Mouse (Mus musculus) CH12.LX (cell line): ENCODE results near the gene Pde4b. TPM values are rescaled to one million over a fixed set of nuclear protein-coding genes. Genes with fewer than 3 reads are reported as not detected.
A peak's percentile ranks its signal among the peaks of the same experiment; 100 is the strongest.

Experiments
- DNase-seq: peaks from one replicate; pipeline ENCODE4 v3.0.0-alpha.2; 2013; ENCODE audit errors: extremely low read depth
- H3K27ac ChIP-seq: 2 replicates; pipeline ENCODE4 v1.5.1; 2012; ENCODE audit warnings: low read depth, mild to moderate bottlenecking, control low read depth, moderate library complexity; ENCODE audit not compliant: insufficient read depth
- H3K27me3 ChIP-seq: replicated peaks from 2 replicates; pipeline ENCODE3; 2012; ENCODE audit warnings: inconsistent platforms
- H3K36me3 ChIP-seq, 2 experiments: replicated peaks in 1 of 2; 2 replicates each; pipeline versions ENCODE3 to v1.6.1; 2012; ENCODE audit warnings: inconsistent platforms in 1 of 2, low read length in 1 of 2, mild to moderate bottlenecking in 1 of 2, mixed read lengths in 1 of 2, moderate library complexity in 1 of 2; ENCODE audit not compliant: control insufficient read depth in 1 of 2, insufficient read depth in 1 of 2
- H3K4me1 ChIP-seq, 2 experiments: 2 replicates each; pipeline ENCODE4 v1.6.1; 2012; ENCODE audit warnings: inconsistent platforms in 1 of 2, moderate library complexity in 1 of 2; ENCODE audit not compliant: insufficient read depth in 2 of 2, control insufficient read depth in 1 of 2
- H3K4me2 ChIP-seq: 2 replicates; pipeline ENCODE4 v1.6.1; 2012; ENCODE audit warnings: low read depth, mild to moderate bottlenecking, control low read depth; ENCODE audit not compliant: poor library complexity, insufficient read depth, severe bottlenecking
- H3K4me3 ChIP-seq, 3 experiments: fragments of 150-350 bp in 1 of 3; sonication (generic) in 1 of 3; replicated peaks in 1 of 3; 2 replicates each; pipeline versions ENCODE3 to v1.5.1; 2011 to 2012; ENCODE audit warnings: low read depth in 2 of 3, low read length in 2 of 3, mild to moderate bottlenecking in 2 of 3, moderate library complexity in 2 of 3, control low read depth in 1 of 3, improper control_type of control experiment in 1 of 3, inconsistent platforms in 1 of 3, mixed read lengths in 1 of 3; ENCODE audit not compliant: poor library complexity in 1 of 3
- H3K79me2 ChIP-seq: replicated peaks from 2 replicates; pipeline ENCODE4 v1.6.1; 2012; ENCODE audit warnings: mild to moderate bottlenecking, moderate library complexity; ENCODE audit not compliant: control insufficient read depth, poor library complexity, insufficient read depth, severe bottlenecking; ENCODE audit errors: extremely low read depth
- H3K9ac ChIP-seq: 2 replicates; pipeline ENCODE4 v1.6.1; 2012; ENCODE audit warnings: low read depth, mild to moderate bottlenecking, control low read depth, moderate library complexity; ENCODE audit not compliant: insufficient read depth
- H3K9me3 ChIP-seq: replicated peaks from 2 replicates; pipeline ENCODE3; 2012; ENCODE audit warnings: low read length, inconsistent platforms, mixed read lengths
- BHLHE40 ChIP-seq: IDR thresholded peaks from 2 replicates; pipeline ENCODE4 v1.6.1; 2011; ENCODE audit warnings: mild to moderate bottlenecking, low read depth, low read length, improper control_type of control experiment
- CHD1 ChIP-seq: IDR thresholded peaks from 2 replicates; pipeline ENCODE4 v1.6.1; 2012; ENCODE audit warnings: low read depth, low read length, improper control_type of control experiment, inconsistent platforms
- CHD2 ChIP-seq: IDR thresholded peaks from 2 replicates; pipeline ENCODE4 v1.6.1; 2011; ENCODE audit warnings: low read length, improper control_type of control experiment
- CTCF ChIP-seq, 2 experiments: IDR thresholded peaks in 1 of 2; conservative IDR thresholded peaks in 1 of 2; 2 replicates each; pipeline ENCODE4 v1.5.1; 2011 to 2012; ENCODE audit warnings: low read depth in 2 of 2, low read length in 2 of 2, improper control_type of control experiment in 1 of 2, inconsistent platforms in 1 of 2, mild to moderate bottlenecking in 1 of 2, moderate library complexity in 1 of 2
- EP300 ChIP-seq: IDR thresholded peaks from 2 replicates; pipeline ENCODE4 v1.6.1; 2011; ENCODE audit warnings: low read length, improper control_type of control experiment
- ETS1 ChIP-seq: conservative IDR thresholded peaks from 2 replicates; pipeline ENCODE4 v1.6.1; 2012; ENCODE audit warnings: low read depth, mild to moderate bottlenecking, inconsistent platforms, low read length, improper control_type of control experiment, moderate library complexity
- IRF4 ChIP-seq: IDR thresholded peaks from 2 replicates; pipeline ENCODE4 v1.6.1; 2014; ENCODE audit warnings: low read depth, mild to moderate bottlenecking, inconsistent platforms, low read length, improper control_type of control experiment
- JUND ChIP-seq: conservative IDR thresholded peaks from 2 replicates; pipeline ENCODE4 v1.6.1; 2011; ENCODE audit warnings: low read depth, low read length, improper control_type of control experiment
- KAT2A ChIP-seq: IDR thresholded peaks from 2 replicates; pipeline ENCODE4 v1.6.1; 2012; ENCODE audit warnings: low read length, improper control_type of control experiment, inconsistent platforms; ENCODE audit not compliant: insufficient replicate concordance
- MAFK ChIP-seq: IDR thresholded peaks from 2 replicates; pipeline ENCODE4 v1.6.1; 2011; ENCODE audit warnings: low read length, improper control_type of control experiment; ENCODE audit not compliant: insufficient replicate concordance
- MAZ ChIP-seq: IDR thresholded peaks from 2 replicates; pipeline ENCODE4 v1.6.1; 2012; ENCODE audit warnings: low read depth, mild to moderate bottlenecking, inconsistent platforms, low read length, improper control_type of control experiment, moderate library complexity
- MEF2A ChIP-seq: IDR thresholded peaks from 2 replicates; pipeline ENCODE4 v1.6.1; 2014; ENCODE audit warnings: low read depth, mild to moderate bottlenecking, inconsistent platforms, low read length, improper control_type of control experiment, borderline replicate concordance
- MYC ChIP-seq: IDR thresholded peaks from 2 replicates; pipeline ENCODE4 v1.6.1; 2011; ENCODE audit warnings: low read depth, mild to moderate bottlenecking, improper control_type of control experiment, low read length
- PAX5 ChIP-seq: IDR thresholded peaks from 2 replicates; pipeline ENCODE4 v1.6.1; 2012; ENCODE audit warnings: low read length, inconsistent platforms, mixed read lengths
- POLR2AphosphoS2 ChIP-seq: IDR thresholded peaks from 2 replicates; pipeline ENCODE4 v1.6.1; 2011; ENCODE audit warnings: low read depth, low read length, improper control_type of control experiment
- RAD21 ChIP-seq: IDR thresholded peaks from 2 replicates; pipeline ENCODE4 v1.6.1; 2011; ENCODE audit warnings: low read depth, mild to moderate bottlenecking, low read length, improper control_type of control experiment, moderate library complexity
- RCOR1 ChIP-seq: conservative IDR thresholded peaks from 2 replicates; pipeline ENCODE4 v1.6.1; 2012; ENCODE audit warnings: low read depth, mild to moderate bottlenecking, inconsistent platforms, low read length, improper control_type of control experiment
- SIN3A ChIP-seq: IDR thresholded peaks from 2 replicates; pipeline ENCODE4 v1.6.1; 2012; ENCODE audit warnings: low read length, improper control_type of control experiment, inconsistent platforms
- TBP ChIP-seq: conservative IDR thresholded peaks from 2 replicates; pipeline ENCODE4 v1.6.1; 2011; ENCODE audit warnings: low read depth, low read length, improper control_type of control experiment
- TCF12 ChIP-seq: IDR thresholded peaks from 2 replicates; pipeline ENCODE4 v1.6.1; 2014; ENCODE audit warnings: low read depth, mild to moderate bottlenecking, inconsistent platforms, low read length, improper control_type of control experiment
- USF2 ChIP-seq: conservative IDR thresholded peaks from 2 replicates; pipeline ENCODE4 v1.6.1; 2011; ENCODE audit warnings: low read depth, low read length, improper control_type of control experiment
- dilution Hi-C: fragments of 300-500 bp; cut with MboI; formaldehyde crosslinking; loops from 2 replicates; pipeline ENCODE4 v1.14.3; 2020; ENCODE audit warnings: low sequenced_read_pairs; ENCODE audit not compliant: extremely low pct_unique_long_range_greater_than_20kb, extremely low pct_ligation_motif_present
- in situ Hi-C: fragments of 300-500 bp; cut with MboI; formaldehyde crosslinking; loops from 3 replicates; pipeline ENCODE4 v1.14.3; 2019; ENCODE audit warnings: low sequenced_read_pairs, low pct_ligation_motif_present, low pct_unique_long_range_greater_than_20kb, mixed read lengths
- polyA plus RNA-seq: library from polyadenylated mRNA; unstranded; fragments of >175 nt; gene quantifications from 2 replicates; pipeline ENCODE4 v1.2.1, GENCODE M21; 2012; ENCODE audit warnings: low read depth; ENCODE audit not compliant: insufficient read length
- total RNA-seq, 2 experiments: library from RNA; depleted of rRNA; stranded (reverse); fragments of 300-350 nt in 1 of 2; fragments of >200 nt in 1 of 2; gene quantifications; 2 replicates each; pipeline ENCODE4 v1.2.3; 2012 to 2014

Gene Pde4b
- total and polyA plus RNA-seq, 3 experiments = 9.6 to 24.2 (median 21.8) TPM

- H3K9ac ChIP-seq = peak overlapping the region; percentile 17; the same call in 1 of the 2 replicates
- dilution Hi-C loops = no loop called here
Observed at GRCm38 (mm10) chr4:102582963-102583362, 495.6 kb downstream of the Pde4b start.

DNA sequence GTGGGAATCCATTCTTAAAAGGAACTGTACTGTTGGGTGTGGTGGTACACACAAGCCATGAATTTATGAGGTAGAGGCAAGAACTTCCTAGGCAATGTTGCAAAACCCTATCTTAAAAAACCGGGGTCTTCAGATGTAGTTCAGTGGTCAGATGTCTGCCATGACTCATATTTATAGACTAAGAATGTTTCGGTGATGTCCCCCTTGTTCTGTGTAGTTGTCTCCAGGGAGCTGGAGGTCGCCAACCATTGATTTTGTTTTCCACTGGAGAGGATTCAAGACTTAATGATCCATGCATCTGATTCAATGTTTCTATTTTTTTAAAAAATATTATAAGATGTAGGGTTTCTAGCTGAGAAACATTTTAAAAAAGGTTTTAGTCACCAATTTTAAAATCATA is 496.1 kb downstream of the Pde4b start:
- TF ChIP-seq SIN3A = 0 out of 2 replicates have a peak, but pooled peaks have one; percentile 46
- 0 out of 2 replicates have a peak, but pooled peaks have one; percentile 1 for TF ChIP-seq RCOR1
- 0 out of 2 replicates have a peak, but pooled peaks have one; percentile 25 for TF ChIP-seq MAZ
- TF ChIP-seq PAX5 = no peak
- peak; percentile 55 for TF ChIP-seq ETS1
- TF ChIP-seq MEF2A = peak; percentile 51; the same call in 1 of the 2 replicates
- 0 out of 2 replicates have a peak, but pooled peaks have one; percentile 22 for TF ChIP-seq JUND
- 0 out of 2 replicates have a peak, but pooled peaks have one; percentile 43 for TF ChIP-seq TBP
- no peak for TF ChIP-seq RAD21
- 0 out of 2 replicates have a peak, but pooled peaks have one; percentile 9 for TF ChIP-seq TCF12
- TF ChIP-seq CHD2 = peak; percentile 12; the same call in 1 of the 2 replicates
- TF ChIP-seq USF2 = no peak
- TF ChIP-seq CTCF (conservative IDR thresholded peaks at IDR 0.05 in 1 of 2, IDR thresholded peaks at IDR 0.05 in 1 of 2; ENCODE audit: low read depth in 2 of 2, low read length in 2 of 2) = no peak
- TF ChIP-seq MAFK = no peak
- no peak for TF ChIP-seq MYC
- peak; percentile 64; the same call in 1 of the 2 replicates for TF ChIP-seq EP300
- no peak for TF ChIP-seq KAT2A
- TF ChIP-seq IRF4 = peak; percentile 64
- Histone ChIP-seq H3K27me3 (no peaks in the 10 kb centered on the region), H3K4me1 (peaks cover 30 to 91% of the 10 kb centered on the region in 2 experiments), H3K27ac (peak overlapping the region; percentile 42; the same call in 1 of the 2 replicates), H3K79me2 (peaks cover 79% of the 10 kb centered on the region), H3K4me3 (no peak overlapping the region), H3K36me3 (peaks cover 14 to 45% of the 10 kb centered on the region in 2 experiments), H3K9me3 (no peaks in the 10 kb centered on the region), H3K9ac (no peak overlapping the region), H3K4me2 (peak overlapping the region; percentile 74; the same call in 1 of the 2 replicates)
- DNase-seq = no peak
- dilution Hi-C loops = no loop called here
- in situ Hi-C loops = no loop called here

More at GRCm38 (mm10) chr4:102582963-102583362, 495.6 kb downstream of the Pde4b start:
- H3K27ac ChIP-seq = peak overlapping the region; percentile 62
- TF ChIP-seq CHD1 (peak; percentile 33; the same call in 1 of the 2 replicates), BHLHE40 (peak; percentile 97), POLR2AphosphoS2 (no peak)
- TF ChIP-seq, all 38 proteins: peak for 2
- Histone ChIP-seq H3K27me3 (no peaks in the 10 kb centered on the region), H3K36me3 (peaks cover 14 to 47% of the 10 kb centered on the region in 2 experiments), H3K4me2 (peak overlapping the region; percentile 90), H3K4me1 (peaks cover 28 to 89% of the 10 kb centered on the region in 2 experiments), H3K9me3 (no peaks in the 10 kb centered on the region), H3K4me3 (no peak overlapping the region), H3K79me2 (peaks cover 78% of the 10 kb centered on the region)
- in situ Hi-C loops = no loop called here
- no peak for DNase-seq
